Mouse (Mus musculus) adipocyte (in vitro differentiated cells): ENCODE results near the gene Ctnnb1.
"Not testable (repeated sequence)": the region's sequence is repeated elsewhere in the genome, so short reads cannot be mapped to it uniquely, and the experiment has no call there.

Experiments
- DNase-seq: peaks from one replicate; pipeline ENCODE4 v3.0.0-alpha.2; 2016; ENCODE audit warnings: low spot score

Ctnnb1 gene

GRCm38 (mm10) chr9:120929081-120929480 lies at the start of gene Ctnnb1:
TSS of gene Ctnnb1 (plus strand) at chr9:120929216.
- no peak for DNase-seq

- no peak for DNase-seq
Measured at GRCm38 (mm10) chr9:120880286-120880685, 48.7 kb upstream of the Ctnnb1 start.

DNA sequence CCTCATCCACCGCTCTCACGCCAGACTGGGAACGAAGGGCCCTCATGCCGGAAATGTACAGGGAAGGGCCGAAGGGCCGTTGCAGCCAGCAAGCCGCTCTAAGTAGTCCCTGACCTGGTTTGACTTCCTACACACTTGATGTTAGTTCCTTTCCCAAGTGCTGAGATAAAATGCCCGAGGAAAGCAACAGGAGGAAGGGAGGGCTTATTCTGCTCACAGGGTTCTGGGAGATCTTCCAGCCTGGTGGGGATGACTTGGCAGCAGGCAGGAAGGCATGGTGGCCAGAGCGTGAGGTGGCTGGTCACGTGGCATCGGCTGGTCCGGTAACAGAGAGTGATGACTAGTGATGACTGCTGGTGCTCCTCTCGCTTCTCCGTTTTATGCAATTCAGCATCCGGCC lies 47.9 kb upstream of the Ctnnb1 start:
- no peak for DNase-seq

GRCm38 (mm10) chr9:120881839-120882238 lies 47.2 kb upstream of the Ctnnb1 start:
- DNase-seq = no peak

DNA sequence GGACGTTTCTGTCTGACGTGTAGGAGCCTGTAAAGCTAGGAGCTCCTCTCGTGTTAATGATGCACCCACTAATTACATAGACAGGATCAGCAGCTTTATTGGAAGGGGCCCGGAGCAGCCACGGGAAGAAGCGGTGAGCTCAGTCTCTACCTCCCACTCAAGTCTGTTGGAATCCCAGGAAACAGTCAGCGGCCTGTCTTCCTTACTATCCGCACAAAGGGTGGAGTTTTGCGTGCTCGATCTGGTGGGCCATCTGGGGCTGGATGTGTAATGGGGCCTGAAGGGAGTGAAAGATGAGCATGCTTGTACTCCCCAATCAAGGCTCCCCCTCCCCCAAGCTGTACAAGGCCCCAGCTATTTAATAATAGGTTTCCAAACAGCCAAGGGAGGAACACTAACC lies 44.3 kb upstream of the Ctnnb1 start:
- no peak for DNase-seq

GRCm38 (mm10) chr9:120887631-120888030 lies 41.4 kb upstream of the Ctnnb1 start:
- DNase-seq = no peak

- no peak for DNase-seq
Measured at GRCm38 (mm10) chr9:120893435-120893834, 35.6 kb upstream of the Ctnnb1 start.

DNA sequence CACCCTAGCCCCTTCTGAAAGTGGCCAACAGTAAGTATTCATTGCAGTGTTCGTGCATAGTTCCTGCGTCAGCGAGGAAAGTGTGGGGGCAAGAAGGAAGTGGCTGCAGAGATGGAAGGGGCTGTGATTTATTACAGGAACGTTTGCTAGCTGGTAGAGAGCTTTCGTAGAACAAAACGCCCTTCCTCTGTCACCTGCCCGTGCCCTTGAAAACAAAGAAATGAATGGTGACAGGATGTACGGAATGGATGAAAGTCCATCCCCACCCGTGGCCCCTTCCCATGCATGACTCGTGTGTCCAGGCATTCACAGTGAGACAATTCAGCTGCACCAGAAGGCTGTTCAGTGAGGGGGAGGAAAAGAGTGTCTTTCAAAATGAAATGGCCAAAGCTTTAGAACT lies 35.0 kb upstream of the Ctnnb1 start:
- DNase-seq = no peak

- no peak for DNase-seq
Measured at GRCm38 (mm10) chr9:120894376-120894775, 34.6 kb upstream of the Ctnnb1 start.

DNA sequence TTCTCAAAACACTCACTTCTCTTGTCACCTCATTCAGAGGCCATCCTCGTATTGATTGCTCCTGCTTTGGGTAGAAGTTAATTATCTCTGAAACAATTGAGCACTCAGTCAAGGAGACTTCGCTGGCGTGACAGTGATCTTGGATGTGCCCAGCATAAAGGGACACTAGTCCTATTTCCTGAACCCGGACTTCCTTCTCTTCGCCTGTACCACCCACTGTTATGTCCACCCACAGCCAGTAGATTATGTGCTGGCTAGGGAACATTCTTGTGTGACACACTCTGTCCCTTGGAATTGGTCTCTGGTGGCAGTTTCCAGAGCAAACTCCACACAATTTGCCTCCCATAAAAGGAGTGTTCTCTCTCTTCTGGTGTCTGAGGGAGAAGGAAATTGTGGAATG lies 32.5 kb upstream of the Ctnnb1 start:
- DNase-seq = no peak

- no peak for DNase-seq
Measured at GRCm38 (mm10) chr9:120897269-120897668, 31.7 kb upstream of the Ctnnb1 start.

DNA sequence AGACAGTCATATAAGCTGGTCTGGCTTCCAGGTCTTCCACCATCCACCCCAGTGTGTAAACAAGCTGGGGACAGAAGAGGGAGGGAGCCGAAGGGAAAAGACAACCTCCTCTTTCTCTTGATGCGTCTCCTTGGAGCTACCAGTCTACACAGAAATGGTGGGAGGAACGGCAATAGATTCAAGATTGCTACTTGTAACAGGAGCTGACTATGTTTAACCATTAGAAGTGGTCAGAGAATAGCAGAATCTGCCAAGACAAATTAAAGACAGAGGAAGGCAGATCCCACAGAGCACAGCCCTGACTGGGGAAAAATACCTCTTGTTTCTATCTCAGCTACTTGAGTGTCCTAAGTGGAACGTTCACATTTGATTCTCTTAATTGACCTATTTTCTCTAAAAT lies 29.2 kb upstream of the Ctnnb1 start:
- DNase-seq = no peak

GRCm38 (mm10) chr9:120900338-120901274 lies 28.4 kb upstream of the Ctnnb1 start:
- DNase-seq = no peak

DNA sequence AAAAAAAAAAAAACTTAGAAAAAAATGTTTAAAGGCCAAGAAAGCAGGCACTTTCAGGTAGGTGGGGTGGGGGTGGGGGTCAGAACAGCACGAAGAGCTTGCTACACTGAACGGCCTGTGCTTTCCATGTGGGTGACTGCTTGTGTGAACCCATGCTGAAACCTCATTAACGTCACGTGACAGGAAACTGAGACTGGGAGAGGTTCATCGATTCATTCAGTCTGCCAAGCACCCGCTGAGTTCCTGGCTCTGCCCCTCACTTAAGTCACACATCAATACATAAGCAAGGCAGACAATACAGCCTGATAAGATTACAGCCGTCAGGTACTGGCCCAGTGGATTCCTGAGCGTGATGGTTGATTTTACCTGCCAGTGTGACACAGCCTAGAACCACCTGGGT lies 26.5 kb upstream of the Ctnnb1 start:
- DNase-seq = no peak

GRCm38 (mm10) chr9:120908461-120908860 lies 20.6 kb upstream of the Ctnnb1 start:
- DNase-seq = no peak

DNA sequence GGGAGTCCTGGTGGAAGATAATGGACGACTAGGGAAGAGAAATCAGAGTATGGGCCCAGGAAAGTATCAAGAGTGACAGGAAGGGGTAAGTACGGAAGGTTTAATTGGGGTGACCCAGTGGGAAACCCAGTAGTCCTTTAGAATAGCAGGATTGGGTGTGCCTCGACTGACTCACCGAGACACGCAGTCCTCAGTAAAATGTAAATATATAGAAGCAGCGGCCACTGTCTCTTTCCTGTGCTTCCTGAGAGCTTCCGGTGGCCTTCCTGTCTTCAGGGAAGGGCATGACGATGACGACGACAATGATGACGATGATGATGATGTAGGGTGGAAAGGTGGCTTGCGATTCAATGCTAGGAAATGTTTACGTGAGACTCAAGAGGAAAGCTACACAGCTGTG lies 15.9 kb upstream of the Ctnnb1 start:
- DNase-seq = no peak

DNA sequence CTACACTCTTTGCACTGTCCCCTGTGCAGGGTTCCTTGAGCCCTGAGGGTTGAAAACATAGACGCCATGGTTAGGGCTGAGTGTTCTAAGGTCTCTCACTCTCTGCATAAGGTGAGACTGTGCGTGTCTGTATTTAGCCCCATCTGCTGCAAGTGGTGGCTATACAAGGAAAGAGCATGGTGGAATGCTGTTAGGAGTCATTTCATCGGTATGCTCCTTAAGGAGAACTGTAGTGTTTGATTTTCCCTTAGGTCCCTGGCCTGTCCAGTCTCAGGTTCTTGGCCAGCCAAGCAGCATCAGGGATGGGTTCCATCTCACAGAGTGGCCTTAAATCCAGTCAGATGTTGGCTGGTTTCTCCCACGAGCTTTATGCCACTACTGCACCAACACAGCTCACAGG lies 14.6 kb upstream of the Ctnnb1 start:
- DNase-seq = no peak

- no peak for DNase-seq
Measured at GRCm38 (mm10) chr9:120914877-120915459, 14.0 kb upstream of the Ctnnb1 start.

- not testable (repeated sequence) for DNase-seq
Measured at GRCm38 (mm10) chr9:120917619-120918018, 11.4 kb upstream of the Ctnnb1 start.

DNA sequence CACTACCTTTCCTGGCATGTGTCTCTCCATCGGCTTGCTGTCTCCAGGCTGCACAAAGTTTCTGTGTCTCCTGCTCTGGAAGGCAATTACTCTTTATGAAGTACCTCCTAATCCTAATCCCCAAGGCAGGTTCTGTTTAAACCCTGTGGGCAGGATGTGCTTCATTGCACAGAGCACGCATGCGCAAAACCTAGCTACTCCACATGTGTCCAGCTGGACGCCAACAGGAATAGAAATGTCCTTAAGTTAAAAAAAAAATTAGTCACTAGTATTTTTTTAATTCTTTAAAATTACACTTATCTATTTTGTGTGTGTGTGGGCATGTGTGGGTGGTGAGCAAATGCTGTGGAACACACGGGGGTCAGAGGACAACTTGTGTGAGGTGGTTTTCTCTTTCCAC lies 10.8 kb upstream of the Ctnnb1 start:
- no peak for DNase-seq

GRCm38 (mm10) chr9:120918642-120919041 lies 10.4 kb upstream of the Ctnnb1 start:
- DNase-seq = no peak

DNA sequence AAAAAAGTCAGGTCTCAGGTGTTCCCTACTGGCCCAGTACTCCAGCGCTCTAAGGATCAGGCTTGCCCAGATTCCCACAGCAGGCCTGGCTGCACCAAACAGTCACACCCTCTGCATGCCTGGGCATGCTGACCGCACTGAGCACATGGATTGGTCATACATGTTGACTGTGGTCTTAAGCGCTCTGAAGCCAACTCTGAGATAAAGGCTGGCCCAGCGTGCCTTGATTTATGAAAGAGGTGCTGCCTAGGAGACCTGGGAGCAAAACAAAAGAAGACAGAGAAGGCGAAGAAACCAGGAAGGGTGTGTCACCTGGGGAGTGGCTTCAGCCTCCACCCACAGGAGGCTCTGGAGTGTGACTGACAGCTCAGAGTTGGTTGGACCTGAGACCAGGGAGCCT lies 9.9 kb upstream of the Ctnnb1 start:
- DNase-seq = no peak

DNA sequence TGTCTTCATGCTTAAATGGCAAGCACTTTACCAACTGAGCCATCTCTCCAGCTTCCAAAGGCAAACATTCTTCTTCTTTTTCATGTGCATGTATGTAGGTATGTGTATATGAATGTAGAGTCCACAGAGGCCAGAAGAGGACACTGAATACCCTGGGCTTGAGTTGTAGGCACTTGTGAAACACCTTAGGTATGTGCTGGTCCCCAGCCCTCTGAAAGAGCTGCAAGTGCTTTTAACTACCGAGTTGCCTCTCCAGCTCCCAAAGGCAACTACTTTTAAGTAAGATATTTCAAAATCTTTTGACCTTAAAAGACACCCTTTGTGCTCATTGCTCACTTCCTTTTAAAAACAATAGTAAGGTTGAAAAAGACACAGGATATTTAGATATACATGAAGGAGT lies 2.9 kb upstream of the Ctnnb1 start:
- DNase-seq = no peak
